Mouse (Mus musculus) neural tube, embryonic 14.5 days (tissue): Measurements from ENCODE around the gene 3110021N24Rik. TPM values are rescaled to one million over a fixed set of nuclear protein-coding genes. Genes with fewer than 3 reads are reported as not detected.

ENCODE experiments used
- ATAC-seq: fragments of 200-750 bp; cut with Nextera tagmentation; 2 replicates; pipeline ENCODE4 v1.8.0; 2017; ENCODE audit warnings: low read depth, mild to moderate bottlenecking, moderate TSS enrichment, moderate library complexity
- H3K27ac ChIP-seq: fragments of 300-500 bp; sonication (generic); 2 replicates; pipeline ENCODE4 v1.5.1; 2014; ENCODE audit warnings: low read depth, mild to moderate bottlenecking, control low read depth, low read length, moderate library complexity, mixed read lengths
- H3K27me3 ChIP-seq: fragments of 300-500 bp; sonication (generic); 2 replicates; pipeline ENCODE4 v1.6.1; 2014; ENCODE audit warnings: low read length; ENCODE audit not compliant: control insufficient read depth, insufficient read depth
- H3K36me3 ChIP-seq: fragments of 300-500 bp; sonication (generic); 2 replicates; pipeline ENCODE4 v1.6.1; 2014; ENCODE audit warnings: low read length, mixed read lengths; ENCODE audit not compliant: control insufficient read depth, insufficient read depth
- H3K4me1 ChIP-seq: fragments of 300-500 bp; sonication (generic); 2 replicates; pipeline ENCODE4 v1.6.1; 2014; ENCODE audit warnings: low read length; ENCODE audit not compliant: control insufficient read depth, insufficient read depth
- H3K4me2 ChIP-seq: fragments of 300-500 bp; sonication (generic); 2 replicates; pipeline ENCODE4 v1.6.1; 2014; ENCODE audit warnings: mild to moderate bottlenecking, low read depth, low read length, control low read depth
- H3K4me3 ChIP-seq: fragments of 300-500 bp; sonication (generic); 2 replicates; pipeline ENCODE4 v1.5.1; 2014; ENCODE audit warnings: low read depth, low read length, control low read depth, mixed read lengths
- H3K9ac ChIP-seq: fragments of 300-500 bp; sonication (generic); replicated peaks from 2 replicates; pipeline ENCODE4 v1.6.1; 2014; ENCODE audit warnings: low read depth, mild to moderate bottlenecking, control low read depth, low read length, mixed read lengths
- H3K9me3 ChIP-seq: fragments of 300-500 bp; sonication (generic); 2 replicates; pipeline ENCODE4 v1.6.1; 2016; ENCODE audit warnings: low read length; ENCODE audit not compliant: control insufficient read depth
- WGBS: fragments of 180-500 bp; shearing (Covaris S2); extraction: QIAGEN DNeasy Blood & Tissue Kit; methylation state at CpG from one replicate; pipeline ENCODE4 v1.1.7; 2014; 5-methylcytosine and 5-hydroxymethylcytosine counted together
- polyA plus RNA-seq: library from polyadenylated mRNA; unstranded; fragments of >200 nt; fragmentation: Nextera tagmentation; extraction: Ambion mirVana; gene quantifications from 2 replicates; pipeline ENCODE4 v1.2.1, GENCODE M21; 2014

3110021N24Rik gene
- polyA plus RNA-seq, 1 experiment from 2014 or later = 4.7 TPM

GRCm38 (mm10) chr4:108825677-108826076 lies 106.2 kb downstream of the 3110021N24Rik start:
- no peak overlapping the region for H3K27ac ChIP-seq
- H3K36me3 ChIP-seq = peaks cover 40% of the 10 kb centered on the region
- H3K4me1 ChIP-seq = no peaks in the 10 kb centered on the region
- WGBS = 95% methylated on average over 3 of the region's 3 CpGs
- ATAC-seq = no peak
- no peaks in the 10 kb centered on the region for H3K9me3 ChIP-seq
- H3K9ac ChIP-seq = no peak overlapping the region
- H3K4me3 ChIP-seq = no peak overlapping the region
- H3K27me3 ChIP-seq = no peaks in the 10 kb centered on the region
- no peak overlapping the region for H3K4me2 ChIP-seq

- Histone ChIP-seq H3K4me3 (no peak overlapping the region), H3K27ac (no peak overlapping the region), H3K27me3 (no peaks in the 10 kb centered on the region), H3K4me2 (no peak overlapping the region), H3K4me1 (peaks cover 4% of the 10 kb centered on the region), H3K9ac (no peak overlapping the region), H3K36me3 (peaks cover 37% of the 10 kb centered on the region), H3K9me3 (no peaks in the 10 kb centered on the region)
- WGBS = 95% methylated on average over 1 of the region's 1 CpGs
- ATAC-seq = no peak
Measured at GRCm38 (mm10) chr4:108826096-108826495, 106.6 kb downstream of the 3110021N24Rik start.

GRCm38 (mm10) chr4:108826643-108827042 lies 107.2 kb downstream of the 3110021N24Rik start:
- no peaks in the 10 kb centered on the region for H3K27me3 ChIP-seq
- no peak overlapping the region for H3K4me2 ChIP-seq
- no peak for ATAC-seq
- peaks cover 32% of the 10 kb centered on the region for H3K36me3 ChIP-seq
- no peak overlapping the region for H3K27ac ChIP-seq
- H3K4me1 ChIP-seq = peaks cover 8% of the 10 kb centered on the region
- H3K9me3 ChIP-seq = no peaks in the 10 kb centered on the region
- H3K4me3 ChIP-seq = no peak overlapping the region
- WGBS = 97% methylated on average over 2 of the region's 2 CpGs
- H3K9ac ChIP-seq = no peak overlapping the region

GRCm38 (mm10) chr4:108830698-108831097 lies 111.2 kb downstream of the 3110021N24Rik start:
- Histone ChIP-seq H3K9ac (no peak overlapping the region), H3K4me2 (no peak overlapping the region), H3K4me3 (no peak overlapping the region), H3K36me3 (peaks cover 11% of the 10 kb centered on the region), H3K27ac (no peak overlapping the region), H3K9me3 (no peaks in the 10 kb centered on the region), H3K4me1 (peaks cover 21% of the 10 kb centered on the region), H3K27me3 (no peaks in the 10 kb centered on the region)
- WGBS = 86% methylated on average over 1 of the region's 1 CpGs
- ATAC-seq = no peak

Other genes with a start within 250 kb of the 3110021N24Rik start
- gene Prpf38a, start 140.3 kb upstream of the 3110021N24Rik start, polyA plus RNA-seq = 78.9 and 82.5 TPM in 2 replicates
- 2.0 and 2.1 TPM in 2 replicates for gene Orc1, start 140.2 kb upstream of the 3110021N24Rik start, polyA plus RNA-seq
- gene Cc2d1b, start 99.7 kb upstream of the 3110021N24Rik start, polyA plus RNA-seq = 16.5 and 23.0 TPM in 2 replicates
- gene Zfyve9, start 61.1 kb downstream of the 3110021N24Rik start, polyA plus RNA-seq = 7.7 and 14.5 TPM in 2 replicates
- 194 and 196 TPM in 2 replicates for gene Btf3l4, start 114.0 kb downstream of the 3110021N24Rik start, polyA plus RNA-seq
- 75.7 and 82.3 TPM in 2 replicates for gene Txndc12, start 115.0 kb downstream of the 3110021N24Rik start, polyA plus RNA-seq
- gene Kti12, start 128.1 kb downstream of the 3110021N24Rik start, polyA plus RNA-seq = 24.7 and 27.8 TPM in 2 replicates
- 0.60 and 1.6 TPM in 2 replicates for gene A730015C16Rik, start 129.0 kb downstream of the 3110021N24Rik start, polyA plus RNA-seq
- gene Rab3b, start 159.4 kb downstream of the 3110021N24Rik start, polyA plus RNA-seq = 141 and 213 TPM in 2 replicates